Mouse (Mus musculus): Measurements from ENCODE around the gene Mtr. TPM values are rescaled to one million over a fixed set of nuclear protein-coding genes. Genes with fewer than 3 reads are reported as not detected.

The Mtr gene
- polyA plus RNA-seq, 1 experiment from 2014 or later, result 5.8 TPM

GRCm38 (mm10) chr13:12179481-12179880 is 78.4 kb downstream of the Mtr start:
- WGBS, result 75% methylated on average over 8 of the region's 8 CpGs
- H3K4me3 ChIP-seq, result no peak overlapping the region
- no peaks in the 10 kb centered on the region for H3K9me3 ChIP-seq (replicated peaks)
- H3K4me1 ChIP-seq, result no peaks in the 10 kb centered on the region
- H3K4me2 ChIP-seq, result no peak overlapping the region
- ATAC-seq, result no peak
- no peaks in the 10 kb centered on the region for H3K36me3 ChIP-seq (ENCODE audit: poor library complexity, severe bottlenecking)
- no peaks in the 10 kb centered on the region for H3K27me3 ChIP-seq
- H3K27ac ChIP-seq, result no peak overlapping the region
- H3K9ac ChIP-seq, result no peak overlapping the region

GRCm38 (mm10) chr13:12176761-12177160 is 81.2 kb downstream of the Mtr start:
- Histone ChIP-seq H3K4me2 (0 out of 2 replicates have a peak overlapping the region, but pooled peaks have one; percentile 6), H3K4me1 (no peaks in the 10 kb centered on the region), H3K9me3 (replicated peaks) (no peaks in the 10 kb centered on the region), H3K4me3 (no peak overlapping the region), H3K9ac (no peak overlapping the region), H3K36me3 (ENCODE audit: poor library complexity, severe bottlenecking) (no peaks in the 10 kb centered on the region), H3K27me3 (no peaks in the 10 kb centered on the region), H3K27ac (no peak overlapping the region)
- ATAC-seq, result no peak
- WGBS, result 30% methylated on average over 3 of the region's 3 CpGs

- Histone ChIP-seq H3K9me3 (replicated peaks) (no peaks in the 10 kb centered on the region), H3K4me3 (no peak overlapping the region), H3K27ac (no peak overlapping the region), H3K4me2 (0 out of 2 replicates have a peak overlapping the region, but pooled peaks have one; percentile 6), H3K9ac (no peak overlapping the region), H3K4me1 (no peaks in the 10 kb centered on the region), H3K36me3 (ENCODE audit: poor library complexity, severe bottlenecking) (no peaks in the 10 kb centered on the region), H3K27me3 (no peaks in the 10 kb centered on the region)
- WGBS, result 39% methylated on average over 16 of the region's 16 CpGs
- ATAC-seq, result no peak
Observed at GRCm38 (mm10) chr13:12175988-12176736, 81.8 kb downstream of the Mtr start.

GRCm38 (mm10) chr13:12167276-12167675 is 90.6 kb downstream of the Mtr start:
- WGBS, result 87% methylated on average over 9 of the region's 9 CpGs
- ATAC-seq, result no peak
- H3K36me3 ChIP-seq (ENCODE audit: poor library complexity, severe bottlenecking), result no peaks in the 10 kb centered on the region

GRCm38 (mm10) chr13:12166386-12166785 is 91.5 kb downstream of the Mtr start:
- H3K27me3 ChIP-seq, result no peaks in the 10 kb centered on the region
- no peak overlapping the region for H3K9ac ChIP-seq
- 0 out of 2 replicates have a peak, but pooled peaks cover 4% of the 10 kb centered on the region for H3K4me1 ChIP-seq
- ATAC-seq, result 0 out of 2 replicates have a peak, but pooled peaks have one; percentile 19
- H3K27ac ChIP-seq, result no peak overlapping the region
- no peaks in the 10 kb centered on the region for H3K9me3 ChIP-seq (replicated peaks)
- H3K4me3 ChIP-seq, result no peak overlapping the region
- no peaks in the 10 kb centered on the region for H3K36me3 ChIP-seq (ENCODE audit: poor library complexity, severe bottlenecking)
- H3K4me2 ChIP-seq, result no peak overlapping the region
- WGBS, result 14% methylated on average over 6 of the region's 6 CpGs

More at GRCm38 (mm10) chr13:12167276-12167675, 90.6 kb downstream of the Mtr start:
- 0 out of 2 replicates have a peak, but pooled peaks cover 4% of the 10 kb centered on the region for H3K4me1 ChIP-seq
- no peaks in the 10 kb centered on the region for H3K9me3 ChIP-seq (replicated peaks)
- no peak overlapping the region for H3K4me2 ChIP-seq
- no peaks in the 10 kb centered on the region for H3K27me3 ChIP-seq
- no peak overlapping the region for H3K9ac ChIP-seq
- H3K27ac ChIP-seq, result no peak overlapping the region
- H3K4me3 ChIP-seq, result no peak overlapping the region

- H3K9me3 ChIP-seq (replicated peaks), result no peaks in the 10 kb centered on the region
- WGBS, result 69% methylated on average over 8 of the region's 8 CpGs
- no peak overlapping the region for H3K9ac ChIP-seq
- no peak for ATAC-seq
- H3K27ac ChIP-seq, result no peak overlapping the region
- no peaks in the 10 kb centered on the region for H3K36me3 ChIP-seq (ENCODE audit: poor library complexity, severe bottlenecking)
- H3K4me2 ChIP-seq, result no peak overlapping the region
- H3K4me3 ChIP-seq, result no peak overlapping the region
- 0 out of 2 replicates have a peak, but pooled peaks cover 4% of the 10 kb centered on the region for H3K4me1 ChIP-seq
- H3K27me3 ChIP-seq, result no peaks in the 10 kb centered on the region
Observed at GRCm38 (mm10) chr13:12165461-12166058, 92.4 kb downstream of the Mtr start.

GRCm38 (mm10) chr13:12162457-12162856 is 95.5 kb downstream of the Mtr start:
- Histone ChIP-seq H3K27me3 (no peaks in the 10 kb centered on the region), H3K36me3 (ENCODE audit: poor library complexity, severe bottlenecking) (no peaks in the 10 kb centered on the region), H3K4me3 (no peak overlapping the region), H3K9ac (no peak overlapping the region), H3K9me3 (replicated peaks) (no peaks in the 10 kb centered on the region), H3K4me2 (no peak overlapping the region), H3K27ac (no peak overlapping the region), H3K4me1 (0 out of 2 replicates have a peak, but pooled peaks cover 4% of the 10 kb centered on the region)
- WGBS, result 92% methylated on average over 4 of the region's 4 CpGs
- no peak for ATAC-seq

- H3K27ac ChIP-seq, result no peak overlapping the region
- no peaks in the 10 kb centered on the region for H3K4me1 ChIP-seq
- no peak for ATAC-seq
- H3K9me3 ChIP-seq (replicated peaks), result no peaks in the 10 kb centered on the region
- H3K27me3 ChIP-seq, result no peaks in the 10 kb centered on the region
- 73% methylated on average over 3 of the region's 3 CpGs for WGBS
- H3K9ac ChIP-seq, result no peak overlapping the region
- H3K4me3 ChIP-seq, result no peak overlapping the region
- no peaks in the 10 kb centered on the region for H3K36me3 ChIP-seq (ENCODE audit: poor library complexity, severe bottlenecking)
- H3K4me2 ChIP-seq, result no peak overlapping the region
Observed at GRCm38 (mm10) chr13:12160121-12160475, 97.8 kb downstream of the Mtr start.

- H3K36me3 ChIP-seq (ENCODE audit: poor library complexity, severe bottlenecking), result no peaks in the 10 kb centered on the region
- ATAC-seq, result peak; percentile 21; the same call in 1 of the 2 replicates
- H3K27me3 ChIP-seq, result no peaks in the 10 kb centered on the region
- no peak overlapping the region for H3K4me2 ChIP-seq
- no peak overlapping the region for H3K9ac ChIP-seq
- H3K9me3 ChIP-seq (replicated peaks), result no peaks in the 10 kb centered on the region
- 55% methylated on average over 9 of the region's 9 CpGs for WGBS
- H3K27ac ChIP-seq, result no peak overlapping the region
- no peaks in the 10 kb centered on the region for H3K4me1 ChIP-seq
- no peak overlapping the region for H3K4me3 ChIP-seq
Observed at GRCm38 (mm10) chr13:12159288-12160120, 98.4 kb downstream of the Mtr start.

GRCm38 (mm10) chr13:12153922-12154321 is 104.0 kb downstream of the Mtr start:
- Histone ChIP-seq H3K4me1 (no peaks in the 10 kb centered on the region), H3K4me2 (no peak overlapping the region), H3K9ac (no peak overlapping the region), H3K36me3 (ENCODE audit: poor library complexity, severe bottlenecking) (no peaks in the 10 kb centered on the region), H3K4me3 (no peak overlapping the region), H3K27ac (no peak overlapping the region), H3K27me3 (no peaks in the 10 kb centered on the region), H3K9me3 (replicated peaks) (no peaks in the 10 kb centered on the region)
- 80% methylated on average over 11 of the region's 11 CpGs for WGBS
- ATAC-seq, result no peak

GRCm38 (mm10) chr13:12146918-12147507 is 110.9 kb downstream of the Mtr start:
- no peak overlapping the region for H3K9ac ChIP-seq
- H3K4me2 ChIP-seq, result no peak overlapping the region
- no peak overlapping the region for H3K27ac ChIP-seq
- 82% methylated on average over 6 of the region's 6 CpGs for WGBS
- ATAC-seq, result no peak
- no peaks in the 10 kb centered on the region for H3K4me1 ChIP-seq
- H3K9me3 ChIP-seq (replicated peaks), result no peaks in the 10 kb centered on the region
- H3K4me3 ChIP-seq, result no peak overlapping the region
- H3K36me3 ChIP-seq (ENCODE audit: poor library complexity, severe bottlenecking), result no peaks in the 10 kb centered on the region
- H3K27me3 ChIP-seq, result no peaks in the 10 kb centered on the region

GRCm38 (mm10) chr13:12146402-12146801 is 111.5 kb downstream of the Mtr start:
- H3K36me3 ChIP-seq (ENCODE audit: poor library complexity, severe bottlenecking), result no peaks in the 10 kb centered on the region
- no peaks in the 10 kb centered on the region for H3K4me1 ChIP-seq
- H3K4me2 ChIP-seq, result no peak overlapping the region
- H3K27me3 ChIP-seq, result no peaks in the 10 kb centered on the region
- H3K27ac ChIP-seq, result no peak overlapping the region
- ATAC-seq, result no peak
- 82% methylated on average over 2 of the region's 2 CpGs for WGBS
- H3K9me3 ChIP-seq (replicated peaks), result no peaks in the 10 kb centered on the region
- H3K9ac ChIP-seq, result no peak overlapping the region
- H3K4me3 ChIP-seq, result no peak overlapping the region

All from forebrain, embryonic 13.5 days (tissue).